ENCODE assay signal across 35 mouse cellular contexts in genomic region chr9:31236079-31236478, GRCm38 (mm10).
"Had no signal": no experiment of that assay in that cellular context is flagged by ENCODE, and none has a peak within 500 bp of the region (broad histone marks: within the 10 kb centered on the region; RNA-seq: fewer than 3 reads in every experiment).

No protein-coding gene starts in this region.

- DNase-seq: heart, adult 2 months; heart, postnatal 10 days; heart, postnatal 14 days; heart, postnatal 36 days; heart, postnatal 4 days; kidney, adult 11 months; kidney, adult 18-20 months; kidney, adult 2 months; kidney, adult 8-10 months; kidney, adult 9 months; kidney, postnatal 10 days; kidney, postnatal 14 days; kidney, postnatal 25 days; kidney, postnatal 36 days; kidney, postnatal 4 days; layer of hippocampus, adult 9-11 months had no signal

- ATAC-seq: hindbrain, embryonic 16.5 days; hindbrain, postnatal 0 days; inflammation-experienced regulatory T-cells, adult 6 months; intestine, embryonic 15.5 days; intestine, embryonic 16.5 days; intestine, postnatal 0 days had no signal

- H3K4me3 ChIP-seq: heart, adult 2 months; heart, embryonic 10.5 days; heart, embryonic 12.5 days; heart, embryonic 13.5 days; heart, embryonic 15.5 days; hindbrain, embryonic 10.5 days; hindbrain, embryonic 12.5 days; hindbrain, embryonic 13.5 days; hindbrain, embryonic 15.5 days; intestine, embryonic 15.5 days; kidney, embryonic 15.5 days; layer of hippocampus, adult 2 months had no signal

- H3K36me3 ChIP-seq: heart, embryonic 10.5 days; heart, embryonic 12.5 days; heart, embryonic 13.5 days; heart, embryonic 15.5 days; hindbrain, embryonic 10.5 days; hindbrain, embryonic 12.5 days; hindbrain, embryonic 13.5 days; hindbrain, embryonic 15.5 days; intestine, embryonic 15.5 days; kidney, embryonic 15.5 days had no signal

- H3K9ac ChIP-seq: heart, embryonic 12.5 days; heart, embryonic 13.5 days; heart, embryonic 15.5 days; hindbrain, embryonic 12.5 days; hindbrain, embryonic 13.5 days; hindbrain, embryonic 14.5 days; hindbrain, embryonic 15.5 days; intestine, embryonic 15.5 days; kidney, embryonic 15.5 days had no signal

- H3K9me3 ChIP-seq: heart, embryonic 10.5 days; heart, embryonic 13.5 days; heart, embryonic 15.5 days; hindbrain, embryonic 10.5 days; hindbrain, embryonic 12.5 days; hindbrain, embryonic 13.5 days; hindbrain, embryonic 15.5 days; intestine, embryonic 15.5 days; kidney, embryonic 15.5 days had no signal

- H3K4me2 ChIP-seq: heart, embryonic 11.5 days; heart, embryonic 12.5 days; heart, embryonic 13.5 days; heart, embryonic 15.5 days; hindbrain, embryonic 12.5 days; hindbrain, embryonic 13.5 days; hindbrain, embryonic 14.5 days; hindbrain, embryonic 15.5 days; intestine, embryonic 15.5 days; kidney, embryonic 15.5 days had no signal

- H3K27me3 ChIP-seq: heart, embryonic 12.5 days; heart, embryonic 13.5 days; heart, embryonic 15.5 days; hindbrain, embryonic 12.5 days; hindbrain, embryonic 13.5 days; hindbrain, embryonic 15.5 days; intestine, embryonic 15.5 days; kidney, embryonic 15.5 days had no signal

- H3K27ac ChIP-seq: heart, adult 2 months; heart, embryonic 10.5 days; heart, embryonic 13.5 days; heart, embryonic 15.5 days; hindbrain, embryonic 10.5 days; hindbrain, embryonic 12.5 days; hindbrain, embryonic 13.5 days; hindbrain, embryonic 14.5 days; hindbrain, embryonic 15.5 days; hindbrain, postnatal 0 days; kidney, embryonic 15.5 days; kidney, postnatal 0 days; layer of hippocampus, adult 2 months had no signal
